Mouse (Mus musculus) lung, postnatal 10 days (tissue): ENCODE results near the gene Setd2.

ENCODE experiments used
- DNase-seq: peaks from one replicate; pipeline ENCODE4 v3.0.0; 2021

The Setd2 gene

GRCm38 (mm10) chr9:110532538-110533291 lies at the start of gene Setd2:
Setd2 (plus strand) TSS chr9:110532597.
- peak; percentile 65 for DNase-seq

- DNase-seq = no peak
Measured at GRCm38 (mm10) chr9:110488841-110489240, 43.6 kb upstream of the Setd2 start.

GRCm38 (mm10) chr9:110490913-110491312 lies 41.5 kb upstream of the Setd2 start:
- DNase-seq = peak; percentile 16

GRCm38 (mm10) chr9:110525737-110526136 lies 6.7 kb upstream of the Setd2 start:
- DNase-seq = peak; percentile 53

GRCm38 (mm10) chr9:110529002-110529737 lies 3.2 kb upstream of the Setd2 start:
- no peak for DNase-seq

GRCm38 (mm10) chr9:110530650-110531049 lies 1.7 kb upstream of the Setd2 start:
- no peak for DNase-seq

GRCm38 (mm10) chr9:110531151-110531791 lies 1.1 kb upstream of the Setd2 start:
- DNase-seq = no peak

- DNase-seq = peak; percentile 98
Measured at GRCm38 (mm10) chr9:110531914-110532489, 395 bp upstream of the Setd2 start.

GRCm38 (mm10) chr9:110533645-110534044 lies 1.2 kb downstream of the Setd2 start:
- DNase-seq = no peak

- DNase-seq = no peak
Measured at GRCm38 (mm10) chr9:110535114-110535513, 2.7 kb downstream of the Setd2 start.

- no peak for DNase-seq
Measured at GRCm38 (mm10) chr9:110536636-110537035, 4.2 kb downstream of the Setd2 start.

- DNase-seq = no peak
Measured at GRCm38 (mm10) chr9:110538511-110538910, 6.1 kb downstream of the Setd2 start.

- no peak for DNase-seq
Measured at GRCm38 (mm10) chr9:110541988-110542387, 9.6 kb downstream of the Setd2 start.

GRCm38 (mm10) chr9:110548261-110548660 lies 15.9 kb downstream of the Setd2 start:
- DNase-seq = no peak

- DNase-seq = no peak
Measured at GRCm38 (mm10) chr9:110568309-110568708, 35.9 kb downstream of the Setd2 start.

GRCm38 (mm10) chr9:110582161-110582560 lies 49.8 kb downstream of the Setd2 start:
- DNase-seq = no peak

GRCm38 (mm10) chr9:110583521-110583920 lies 51.1 kb downstream of the Setd2 start:
- DNase-seq = no peak

- DNase-seq = no peak
Measured at GRCm38 (mm10) chr9:110611471-110611870, 79.1 kb downstream of the Setd2 start.

- DNase-seq = peak; percentile 42
Measured at GRCm38 (mm10) chr9:110617081-110617480, 84.7 kb downstream of the Setd2 start.

- DNase-seq = peak; percentile 66
Measured at GRCm38 (mm10) chr9:110620180-110620579, 87.8 kb downstream of the Setd2 start.

GRCm38 (mm10) chr9:110620685-110621084 lies 88.3 kb downstream of the Setd2 start:
- no peak for DNase-seq

GRCm38 (mm10) chr9:110622621-110623219 lies 90.3 kb downstream of the Setd2 start:
- no peak for DNase-seq
